Mouse (Mus musculus) kidney, postnatal 25 days (tissue): Measurements from ENCODE around the gene 5730596B20Rik.

Experiments
- DNase-seq, 2 experiments: peaks; one replicate each; pipeline ENCODE4 v3.0.0; 2021; ENCODE audit warnings: mixed read lengths in 2 of 2

5730596B20Rik gene

GRCm38 (mm10) chr6:52200073-52200750, 22.9 kb downstream of the 5730596B20Rik start:
- DNase-seq = peak; percentile 15 to 58

DNA sequence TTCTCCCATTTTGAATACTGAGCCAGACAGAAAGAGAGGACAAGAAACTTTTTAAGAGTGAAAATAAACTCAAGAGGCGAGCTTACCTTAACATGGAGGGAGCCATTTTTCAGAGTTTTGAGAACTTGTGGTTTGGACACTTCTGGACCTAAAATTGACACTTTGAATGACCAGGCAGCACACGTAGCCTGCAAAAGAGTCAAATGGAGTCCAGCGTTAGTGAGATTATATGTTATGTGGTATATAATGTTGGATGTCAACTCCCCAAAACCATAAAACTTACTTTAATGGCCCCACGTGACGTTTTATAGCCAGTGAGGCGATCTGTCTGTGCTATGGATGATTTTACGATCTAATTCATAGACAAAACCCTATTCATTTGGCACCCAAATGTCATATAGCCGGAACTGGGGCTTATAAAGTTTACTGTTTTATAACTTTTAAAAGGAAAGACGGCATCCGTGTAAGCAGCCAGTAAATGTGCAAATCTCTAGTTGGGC, 23.5 kb downstream of the 5730596B20Rik start:
- no peak for DNase-seq

GRCm38 (mm10) chr6:52201269-52201668, 24.0 kb downstream of the 5730596B20Rik start:
- no peak for DNase-seq

GRCm38 (mm10) chr6:52202362-52203120, 25.2 kb downstream of the 5730596B20Rik start:
- DNase-seq = peak; percentile 5 to 35

DNA sequence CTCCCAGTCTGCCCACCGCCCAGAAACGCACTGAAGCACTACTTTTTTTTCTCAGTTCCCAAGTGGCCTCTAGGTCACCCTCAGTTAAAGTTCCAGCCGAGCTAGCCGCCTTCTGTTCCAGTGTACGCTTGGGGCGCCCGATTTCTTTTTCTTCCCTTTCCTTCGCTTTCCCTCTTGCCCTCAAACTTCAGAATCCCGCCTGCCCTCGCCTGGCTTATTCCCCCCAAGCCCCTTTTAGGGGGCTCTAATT, 25.7 kb downstream of the 5730596B20Rik start:
- peak; percentile 55 to 66 for DNase-seq

DNA sequence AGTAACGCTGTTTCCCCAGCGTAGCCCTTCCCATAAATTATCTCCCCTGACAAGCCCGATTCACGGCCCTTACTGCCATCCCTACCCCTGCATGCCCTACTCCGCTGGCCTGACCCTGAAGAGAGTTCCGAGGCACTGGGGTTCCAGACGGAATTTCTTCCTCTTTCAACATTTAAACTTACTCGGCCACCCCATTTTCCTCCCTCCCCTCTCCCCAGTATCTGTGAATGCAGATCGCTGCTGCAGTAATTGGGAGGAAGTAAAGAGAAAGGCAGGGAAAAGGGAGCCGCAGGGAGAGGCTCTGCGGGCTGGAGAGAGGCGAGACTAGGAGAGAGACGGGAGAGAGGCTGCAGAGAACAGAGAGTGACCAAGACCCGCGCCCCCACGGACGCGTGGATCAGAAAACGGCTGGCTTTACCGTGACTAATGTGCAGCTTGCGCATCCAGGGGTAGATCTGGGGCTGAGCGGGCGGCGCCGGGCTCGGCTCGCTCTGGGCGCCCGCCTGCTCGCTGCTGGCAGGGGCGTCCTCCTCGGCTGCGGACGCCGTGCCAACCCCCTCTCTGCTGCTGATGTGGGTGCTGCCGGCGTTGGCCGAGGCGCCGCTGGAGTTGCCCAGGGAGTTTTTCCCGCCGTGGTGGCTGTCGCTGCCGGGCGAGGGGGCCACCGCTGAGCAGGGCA, 26.2 kb downstream of the 5730596B20Rik start:
- DNase-seq = peak; percentile 44 to 67

DNA sequence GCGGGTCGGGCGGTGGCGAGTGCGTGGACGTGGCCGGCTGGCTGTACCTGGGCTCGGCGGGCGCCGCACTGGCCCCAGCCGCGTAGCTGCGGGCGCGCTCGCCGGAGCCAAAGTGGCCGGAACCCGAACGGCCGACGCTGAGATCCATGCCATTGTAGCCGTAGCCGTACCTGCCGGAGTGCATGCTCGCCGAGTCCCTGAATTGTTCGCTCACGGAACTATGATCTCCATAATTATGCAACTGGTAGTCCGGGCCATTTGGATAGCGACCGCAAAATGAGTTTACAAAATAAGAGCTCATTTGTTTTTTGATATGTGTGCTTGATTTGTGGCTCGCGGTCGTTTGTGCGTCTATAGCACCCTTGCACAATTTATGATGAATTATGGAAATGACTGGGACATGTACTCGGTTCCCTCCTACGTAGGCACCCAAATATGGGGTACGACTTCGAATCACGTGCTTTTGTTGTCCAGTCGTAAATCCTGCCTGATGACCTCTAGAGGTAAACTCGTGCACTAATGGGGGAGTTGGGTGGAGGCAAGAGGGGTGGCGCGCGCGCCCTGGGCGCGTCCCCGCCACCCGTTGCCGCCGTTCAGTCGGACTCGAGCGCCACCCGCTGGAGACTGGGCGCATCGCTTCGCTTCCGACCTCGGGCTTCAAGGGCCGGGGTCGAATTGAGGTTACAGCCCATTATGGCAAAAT, 26.9 kb downstream of the 5730596B20Rik start, which contains the start of gene Hoxa5:
Gene Hoxa5, minus strand, starts transcription at position 538 of the 703 bp plus-strand sequence.
- DNase-seq = peak; percentile 92 to 93

GRCm38 (mm10) chr6:52205221-52205620, 27.9 kb downstream of the 5730596B20Rik start:
- no peak for DNase-seq

GRCm38 (mm10) chr6:52205638-52206621, 28.6 kb downstream of the 5730596B20Rik start:
- DNase-seq = peak in 1 of 2 experiments; percentile 56

DNA sequence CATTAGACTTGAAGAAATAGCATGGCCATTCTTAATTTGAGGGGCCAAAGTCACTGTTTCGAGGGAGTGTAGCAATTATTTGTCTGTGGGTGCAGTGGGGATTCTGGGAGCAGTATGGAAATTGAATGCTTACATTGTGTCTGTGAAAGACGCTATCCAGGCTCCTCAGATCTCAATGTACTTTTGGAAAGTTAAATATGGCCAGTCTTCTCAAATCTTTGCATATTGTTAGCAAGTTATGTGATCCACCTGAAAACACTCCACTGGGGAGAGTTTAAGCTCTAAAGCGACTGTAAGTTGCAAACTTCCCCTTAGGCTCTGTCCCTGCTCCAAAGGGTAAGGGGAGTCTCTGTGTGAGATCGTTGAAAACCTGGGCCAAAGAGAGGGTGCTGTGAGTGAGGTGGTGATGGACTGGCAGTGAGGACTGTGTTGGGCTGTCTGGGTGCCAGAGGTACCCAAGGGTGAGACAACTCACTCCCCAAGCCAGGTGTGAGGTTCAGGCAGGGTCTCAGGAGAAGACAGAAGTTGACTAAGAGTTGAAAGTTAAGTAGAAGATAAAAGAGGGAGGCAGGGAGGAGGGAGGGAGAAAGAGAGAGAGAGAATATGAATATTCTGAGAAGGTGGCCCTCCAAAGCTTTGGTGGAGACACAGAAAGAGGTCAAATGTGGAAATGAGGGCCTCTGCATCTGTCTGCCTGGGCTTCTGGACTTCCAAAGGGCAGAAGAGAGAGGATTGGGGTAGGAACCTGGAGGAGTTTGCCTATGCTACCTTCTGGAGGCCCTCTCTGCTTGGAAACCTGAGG, 29.8 kb downstream of the 5730596B20Rik start:
- peak in 1 of 2 experiments; percentile 30 for DNase-seq

DNA sequence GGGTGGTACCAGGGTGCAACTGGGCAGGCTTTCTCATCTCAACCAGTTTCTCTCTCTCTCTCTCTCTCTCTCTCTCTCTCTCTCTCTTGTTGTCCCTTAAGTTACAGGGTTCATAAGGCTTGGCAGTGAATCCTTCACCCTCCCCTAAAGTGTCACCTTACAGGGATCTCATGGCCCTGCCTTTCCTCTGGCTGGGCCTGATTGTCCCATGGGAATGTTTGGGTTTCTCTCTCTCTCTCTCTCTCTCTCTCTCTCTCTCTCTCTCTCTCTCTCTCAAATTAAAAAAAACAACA, 30.3 kb downstream of the 5730596B20Rik start:
- DNase-seq = no peak

GRCm38 (mm10) chr6:52208072-52208867, 31.0 kb downstream of the 5730596B20Rik start, which contains the start of gene Hoxa6:
Gene Hoxa6 (minus strand): TSS chr6:52208722.
- DNase-seq = peak; percentile 87 to 90

- peak; percentile 17 to 39 for DNase-seq
Observed at GRCm38 (mm10) chr6:52208868-52209684, 31.8 kb downstream of the 5730596B20Rik start.

DNA sequence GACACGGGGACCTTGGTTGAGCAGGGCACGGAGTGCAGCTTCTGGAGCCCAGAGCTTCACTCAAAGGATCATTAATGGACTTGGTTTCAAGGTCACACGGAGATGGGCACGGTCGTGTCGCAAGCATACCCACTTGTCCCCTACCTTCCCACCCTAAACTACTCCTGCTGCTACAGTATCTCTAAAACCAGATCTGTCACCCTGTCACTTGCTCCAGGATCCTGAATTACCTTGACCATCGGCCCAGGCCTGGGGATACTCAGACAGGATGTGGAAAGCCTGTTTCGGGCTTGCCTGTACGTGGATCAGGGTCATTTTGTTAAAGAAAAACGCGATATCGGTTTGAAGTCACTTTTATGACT, 32.4 kb downstream of the 5730596B20Rik start:
- peak in 1 of 2 experiments; percentile 49 for DNase-seq

- DNase-seq = peak; percentile 88 to 93
Observed at GRCm38 (mm10) chr6:52211170-52211935, 34.1 kb downstream of the 5730596B20Rik start.

- peak; percentile 41 to 70 for DNase-seq
Observed at GRCm38 (mm10) chr6:52211961-52212360, 34.7 kb downstream of the 5730596B20Rik start.

GRCm38 (mm10) chr6:52212556-52213118, 35.3 kb downstream of the 5730596B20Rik start:
- peak; percentile 71 to 87 for DNase-seq
